Mouse (Mus musculus): ENCODE measurements around the gene Gramd1b.

DNA sequence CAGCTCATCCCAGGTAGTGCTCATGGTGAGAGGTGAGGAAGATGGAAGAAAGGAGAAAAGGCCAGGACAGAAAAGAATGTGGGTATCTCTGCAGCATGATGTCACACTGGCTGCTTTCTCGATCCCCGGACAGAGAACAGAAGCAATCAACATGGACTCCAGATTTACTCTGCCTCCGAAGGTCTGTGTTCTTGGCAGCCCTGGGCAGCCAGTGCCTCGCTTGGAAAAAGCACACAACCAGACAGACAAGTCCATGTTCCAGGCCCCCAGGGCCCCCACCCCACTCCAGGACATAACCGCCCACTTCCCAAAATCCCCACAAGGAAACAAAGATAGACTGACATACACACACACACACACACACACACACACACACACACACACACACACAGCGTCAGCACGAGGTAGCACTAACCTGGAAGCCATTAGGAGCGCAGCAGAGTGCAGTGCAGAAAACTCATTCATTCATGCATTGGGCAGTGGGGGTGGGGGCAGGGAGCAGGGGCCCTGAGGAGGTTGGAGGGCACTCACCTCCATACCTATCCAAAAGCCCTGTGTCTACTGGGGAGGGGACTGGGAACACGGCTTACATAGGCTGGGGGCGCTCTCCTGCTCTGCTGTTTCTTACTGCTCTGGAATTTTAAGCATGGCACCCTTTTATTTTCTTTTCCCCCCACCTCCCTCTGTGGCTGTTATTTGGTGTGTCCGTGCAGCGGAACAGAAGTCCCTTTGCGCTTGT is 185.5 kb downstream of the Gramd1b start:
- TF ChIP-seq CTCF (IDR thresholded peaks at IDR 0.05; ENCODE audit: borderline replicate concordance, insufficient read depth, low read depth, low read length) (no peak), POLR2A (IDR thresholded peaks at IDR 0.05; ENCODE audit: borderline replicate concordance, insufficient read depth, low read length) (no peak)
